Mouse (Mus musculus): ENCODE measurements around the gene Lsm2.

DNA sequence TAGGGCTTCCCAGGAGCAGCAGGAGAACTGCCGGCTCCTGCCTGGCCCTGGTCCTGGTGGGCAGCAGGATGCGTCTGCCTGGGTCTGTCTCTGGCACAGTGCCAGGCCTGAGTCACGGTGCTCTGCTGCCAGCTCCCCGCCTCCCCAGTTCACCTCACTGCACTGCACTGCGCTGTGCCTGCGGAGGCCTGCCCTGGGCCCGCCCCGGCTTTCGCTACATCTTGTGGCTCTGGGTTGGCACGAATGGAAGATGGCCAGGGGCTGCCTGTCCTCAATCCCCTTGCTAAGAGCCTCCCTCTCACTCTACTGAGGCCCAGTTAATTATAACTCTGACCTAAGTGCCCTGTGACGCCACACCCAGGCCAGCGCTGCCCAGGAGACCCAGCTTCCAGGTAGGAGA is 34.7 kb downstream of the Lsm2 start, which contains the start of gene Vwa7:
- TF ChIP-seq CTCF (IDR thresholded peaks at IDR 0.05; ENCODE audit: insufficient read depth, low read length) (no peak), POLR2A (IDR thresholded peaks at IDR 0.05; ENCODE audit: borderline replicate concordance, extremely low read depth, low read depth, low read length) (no peak)

Measured in lung, adult 2 months (tissue).